Mouse (Mus musculus): Measurements from ENCODE around the gene Ip6k2. TPM values are rescaled to one million over a fixed set of nuclear protein-coding genes. Genes with fewer than 3 reads are reported as not detected.

Ip6k2 gene
- total and polyA plus RNA-seq, 3 experiments: 23.6 to 28.4 (median 27.2) TPM

DNA sequence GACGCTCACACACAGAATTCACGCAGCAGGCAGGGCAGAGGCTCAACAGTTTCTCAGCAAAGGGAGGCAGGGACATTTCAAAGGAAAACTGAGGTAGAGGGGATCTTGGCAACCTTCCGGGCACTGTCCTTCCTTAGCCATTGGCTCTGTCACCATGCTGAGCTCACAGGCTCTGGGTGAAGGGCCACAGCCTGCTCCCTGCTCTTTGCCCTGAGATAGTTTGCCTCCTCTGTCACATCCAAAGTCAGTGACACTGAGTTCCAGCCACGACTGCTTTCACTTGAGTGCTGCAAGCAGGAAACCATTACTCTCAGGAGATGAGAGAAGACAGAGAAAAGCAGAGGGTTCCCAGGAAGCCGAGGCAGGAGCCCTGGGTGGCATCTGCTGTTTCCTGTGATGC, 36.5 kb downstream of the Ip6k2 start:
- Histone ChIP-seq H3K9ac (ENCODE audit: insufficient read depth, low read depth) (no peak overlapping the region), H3K4me2 (ENCODE audit: insufficient read depth, low read depth, poor library complexity, severe bottlenecking) (no peak overlapping the region), H3K4me1 (ENCODE audit: control insufficient read depth in 1 of 2, insufficient read depth in 2 of 2) (no peaks in the 10 kb centered on the region), H3K9me3 (replicated peaks; ENCODE audit: low read length) (no peaks in the 10 kb centered on the region), H3K79me2 (replicated peaks; ENCODE audit: control insufficient read depth, extremely low read depth, insufficient read depth, poor library complexity, severe bottlenecking) (no peaks in the 10 kb centered on the region), H3K27ac (ENCODE audit: insufficient read depth, low read depth) (no peak overlapping the region), H3K27me3 (replicated peaks) (no peaks in the 10 kb centered on the region), H3K36me3 (replicated peaks in 1 of 2; ENCODE audit: control insufficient read depth in 1 of 2, insufficient read depth in 1 of 2, low read length in 1 of 2) (peaks cover 15 to 45% of the 10 kb centered on the region in 2 experiments), H3K4me3 (replicated peaks in 1 of 3; ENCODE audit: low read depth in 2 of 3, low read length in 2 of 3, poor library complexity in 1 of 3) (no peak overlapping the region)
- dilution Hi-C loops (cut with MboI; ENCODE audit: extremely low pct_ligation_motif_present, extremely low pct_unique_long_range_greater_than_20kb, low sequenced_read_pairs): no loop called here
- in situ Hi-C loops (cut with MboI; ENCODE audit: low pct_ligation_motif_present, low pct_unique_long_range_greater_than_20kb, low sequenced_read_pairs): no loop called here
- TF ChIP-seq E2F4 (IDR thresholded peaks at IDR 0.05; ENCODE audit: insufficient replicate concordance, low read depth, low read length) (no peak), MAX (IDR thresholded peaks at IDR 0.05; ENCODE audit: low read length) (no peak)
- no peak for DNase-seq (ENCODE audit: extremely low read depth)

DNA sequence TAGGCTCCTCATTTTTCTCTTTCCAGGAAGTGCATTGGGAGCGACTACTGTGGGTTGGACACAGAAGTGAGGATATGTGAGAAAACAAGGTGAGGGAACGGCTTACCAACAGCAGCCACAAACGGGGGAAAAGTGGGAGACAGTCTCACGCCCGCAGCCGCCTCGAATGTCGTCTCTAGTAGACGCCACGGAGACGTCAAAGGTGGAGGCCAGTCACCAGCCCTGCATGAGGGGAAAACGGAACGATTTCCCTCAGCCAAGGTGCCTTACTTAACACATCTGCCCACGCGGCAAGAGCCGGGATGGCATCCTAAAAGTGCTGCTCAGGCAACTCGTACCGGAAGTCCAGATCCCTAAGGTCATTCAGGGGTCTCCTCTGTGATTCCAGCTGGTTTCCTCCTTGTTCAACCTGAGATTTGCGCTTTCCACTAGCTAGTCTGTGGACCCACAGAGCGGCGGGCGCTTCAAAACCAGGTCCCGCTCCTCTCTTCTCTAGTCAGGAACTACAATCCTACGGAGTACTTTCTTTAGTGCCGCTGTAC, 40.6 kb downstream of the Ip6k2 start:
- in situ Hi-C loops (cut with MboI; ENCODE audit: low pct_ligation_motif_present, low pct_unique_long_range_greater_than_20kb, low sequenced_read_pairs): no loop called here
- peaks cover 0 to 6% of the 10 kb centered on the region in 2 experiments for H3K36me3 ChIP-seq (replicated peaks in 1 of 2; ENCODE audit: control insufficient read depth in 1 of 2, insufficient read depth in 1 of 2, low read length in 1 of 2)
- peaks cover 21% of the 10 kb centered on the region for H3K9me3 ChIP-seq (replicated peaks; ENCODE audit: low read length)
- no peak overlapping the region for H3K27ac ChIP-seq (ENCODE audit: insufficient read depth, low read depth)
- TF ChIP-seq PAX5 (IDR thresholded peaks at IDR 0.05; ENCODE audit: low read length): no peak
- no peak for TF ChIP-seq MAX (IDR thresholded peaks at IDR 0.05; ENCODE audit: low read length)
- no peaks in the 10 kb centered on the region for H3K79me2 ChIP-seq (replicated peaks; ENCODE audit: control insufficient read depth, extremely low read depth, insufficient read depth, poor library complexity, severe bottlenecking)
- DNase-seq (ENCODE audit: extremely low read depth): no peak
- dilution Hi-C loops (cut with MboI; ENCODE audit: extremely low pct_ligation_motif_present, extremely low pct_unique_long_range_greater_than_20kb, low sequenced_read_pairs): no loop called here
- no peaks in the 10 kb centered on the region for H3K4me1 ChIP-seq (ENCODE audit: control insufficient read depth in 1 of 2, insufficient read depth in 2 of 2)
- no peak overlapping the region for H3K4me3 ChIP-seq (replicated peaks in 1 of 3; ENCODE audit: low read depth in 2 of 3, low read length in 2 of 3, poor library complexity in 1 of 3)
- H3K27me3 ChIP-seq (replicated peaks): peaks cover 1% of the 10 kb centered on the region
- H3K4me2 ChIP-seq (ENCODE audit: insufficient read depth, low read depth, poor library complexity, severe bottlenecking): no peak overlapping the region
- H3K9ac ChIP-seq (ENCODE audit: insufficient read depth, low read depth): no peak overlapping the region

DNA sequence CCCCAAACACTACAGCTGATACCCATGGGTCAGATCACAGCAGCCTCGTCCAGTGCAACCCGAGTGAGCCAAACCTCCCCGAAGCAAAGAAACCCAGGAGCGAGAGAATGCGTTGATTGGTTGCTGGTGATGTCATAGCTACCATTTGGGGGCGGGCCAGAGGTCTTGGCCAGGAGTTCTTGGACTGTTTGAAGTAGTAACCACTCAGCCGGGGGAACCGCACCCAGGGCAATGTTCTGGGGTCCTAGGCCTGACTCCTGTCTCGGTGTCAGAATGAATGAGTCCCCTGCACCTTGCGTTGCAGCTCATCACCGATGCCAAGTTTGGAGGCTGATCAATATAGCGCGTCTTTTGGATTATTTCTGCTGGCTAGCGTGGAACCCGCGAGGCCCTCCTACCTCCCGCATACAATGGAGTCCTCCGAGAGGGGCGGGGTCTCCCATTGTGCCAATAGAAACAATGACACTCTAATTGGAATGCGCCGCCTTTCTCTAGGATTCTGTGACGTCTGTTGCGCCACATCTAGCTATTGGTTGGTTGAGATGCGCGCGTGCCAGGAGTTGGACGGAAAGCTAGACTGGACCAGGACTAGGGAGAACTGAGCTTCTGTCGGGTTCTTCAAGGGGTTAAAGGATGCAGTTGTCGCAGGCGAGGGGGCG, 41.3 kb downstream of the Ip6k2 start:
- Histone ChIP-seq H3K36me3 (replicated peaks in 1 of 2; ENCODE audit: control insufficient read depth in 1 of 2, insufficient read depth in 1 of 2, low read length in 1 of 2) (peaks cover 0 to 4% of the 10 kb centered on the region in 2 experiments), H3K79me2 (replicated peaks; ENCODE audit: control insufficient read depth, extremely low read depth, insufficient read depth, poor library complexity, severe bottlenecking) (no peaks in the 10 kb centered on the region), H3K27ac (ENCODE audit: insufficient read depth, low read depth) (no peak overlapping the region), H3K4me1 (ENCODE audit: control insufficient read depth in 1 of 2, insufficient read depth in 2 of 2) (no peaks in the 10 kb centered on the region), H3K9me3 (replicated peaks; ENCODE audit: low read length) (peaks cover 21% of the 10 kb centered on the region), H3K4me3 (replicated peaks in 1 of 3; ENCODE audit: low read depth in 2 of 3, low read length in 2 of 3, poor library complexity in 1 of 3) (no peak overlapping the region), H3K9ac (ENCODE audit: insufficient read depth, low read depth) (no peak overlapping the region), H3K27me3 (replicated peaks) (peaks cover 3% of the 10 kb centered on the region), H3K4me2 (ENCODE audit: insufficient read depth, low read depth, poor library complexity, severe bottlenecking) (no peak overlapping the region)
- in situ Hi-C loops (cut with MboI; ENCODE audit: low pct_ligation_motif_present, low pct_unique_long_range_greater_than_20kb, low sequenced_read_pairs) (no loop called here), dilution Hi-C loops (cut with MboI; ENCODE audit: extremely low pct_ligation_motif_present, extremely low pct_unique_long_range_greater_than_20kb, low sequenced_read_pairs) (no loop called here)
- TF ChIP-seq JUND (conservative IDR thresholded peaks at IDR 0.05; ENCODE audit: low read depth, low read length) (no peak), MAFK (IDR thresholded peaks at IDR 0.05; ENCODE audit: insufficient replicate concordance, low read length) (no peak), NELFE (IDR thresholded peaks at IDR 0.05; ENCODE audit: low read depth, low read length) (no peak), RAD21 (IDR thresholded peaks at IDR 0.05; ENCODE audit: low read depth, low read length) (no peak)
- no peak for DNase-seq (ENCODE audit: extremely low read depth)
